Mouse (Mus musculus): ENCODE measurements around the gene Ube2e1. TPM values are rescaled to one million over a fixed set of nuclear protein-coding genes. Genes with fewer than 3 reads are reported as not detected.
A peak's percentile ranks its signal among the peaks of the same experiment; 100 is the strongest.
"Not testable (repeated sequence)": the region's sequence is repeated elsewhere in the genome, so short reads cannot be mapped to it uniquely, and the experiment has no call there.

Ube2e1 gene
- polyA plus RNA-seq, 1 experiment from 2014 or later = 74.6 TPM

GRCm38 (mm10) chr14:18274526-18274925 is 57.1 kb downstream of the Ube2e1 start:
- Histone ChIP-seq H3K27me3 (ENCODE audit: control insufficient read depth, insufficient read depth, low read length) (no peaks in the 10 kb centered on the region), H3K4me3 (ENCODE audit: low read depth, low read length) (no peak overlapping the region), H3K36me3 (ENCODE audit: control insufficient read depth, insufficient read depth, low read length) (peaks cover 4% of the 10 kb centered on the region; the same call in 1 of the 2 replicates), H3K27ac (ENCODE audit: low read depth, low read length) (no peak overlapping the region), H3K4me1 (ENCODE audit: control insufficient read depth, insufficient read depth, low read length) (no peaks in the 10 kb centered on the region; the same call in 1 of the 2 replicates), H3K4me2 (no peak overlapping the region), H3K9ac (ENCODE audit: low read length) (no peak overlapping the region), H3K9me3 (ENCODE audit: control insufficient read depth, low read length) (no peaks in the 10 kb centered on the region)
- ATAC-seq (ENCODE audit: low FRiP score) = no peak
- no peak for DNase-seq (ENCODE audit: low spot score, missing footprints)
- WGBS = 62% methylated on average over 1 of the region's 1 CpGs

DNA sequence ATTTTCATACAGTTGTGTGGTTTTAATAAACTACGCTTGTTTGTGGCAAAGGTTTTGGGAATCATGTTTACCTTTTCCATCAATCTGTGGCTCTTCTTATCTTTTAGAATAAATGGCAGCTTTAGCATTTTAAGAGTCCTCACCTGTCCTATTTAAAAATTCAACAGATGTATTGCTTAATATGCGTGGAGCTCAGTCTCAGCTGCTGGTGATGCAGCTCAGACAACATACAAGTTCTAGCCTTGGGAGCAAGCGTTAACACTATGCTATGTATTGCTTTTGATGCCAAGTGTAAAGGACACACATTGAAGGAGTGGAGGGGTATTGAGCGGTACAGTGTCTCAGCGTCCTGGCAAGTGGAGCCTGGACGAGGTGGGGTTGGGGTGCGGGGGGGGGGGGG is 60.0 kb downstream of the Ube2e1 start:
- no peak for DNase-seq (ENCODE audit: low spot score, missing footprints)
- peaks cover 5% of the 10 kb centered on the region; the same call in 1 of the 2 replicates for H3K36me3 ChIP-seq (ENCODE audit: control insufficient read depth, insufficient read depth, low read length)
- no peak for ATAC-seq (ENCODE audit: low FRiP score)
- H3K4me1 ChIP-seq (ENCODE audit: control insufficient read depth, insufficient read depth, low read length) = peaks cover 2% of the 10 kb centered on the region; the same call in 1 of the 2 replicates
- H3K4me3 ChIP-seq (ENCODE audit: low read depth, low read length) = peak overlapping the region; percentile 92
- peak overlapping the region; percentile 67 for H3K4me2 ChIP-seq
- no peaks in the 10 kb centered on the region for H3K9me3 ChIP-seq (ENCODE audit: control insufficient read depth, low read length)
- no peaks in the 10 kb centered on the region for H3K27me3 ChIP-seq (ENCODE audit: control insufficient read depth, insufficient read depth, low read length)
- H3K9ac ChIP-seq (ENCODE audit: low read length) = peak overlapping the region; percentile 71; the same call in 1 of the 2 replicates
- WGBS = 15% methylated on average over 7 of the region's 7 CpGs
- no peak overlapping the region for H3K27ac ChIP-seq (ENCODE audit: low read depth, low read length)

GRCm38 (mm10) chr14:18270529-18271441 is 60.9 kb downstream of the Ube2e1 start, which contains the start of the genes Nkiras1 and Rpl15:
Nkiras1 (plus strand) TSS chr14:18271136.
Rpl15 (minus strand) TSS chr14:18271391.
- Histone ChIP-seq H3K27ac (ENCODE audit: low read depth, low read length) (peak within 1 kb of the TSS; percentile 67), H3K9me3 (ENCODE audit: control insufficient read depth, low read length) (no peaks in the 10 kb centered on the region), H3K4me2 (peak within 1 kb of the TSS; percentile 72), H3K9ac (ENCODE audit: low read length) (peak within 1 kb of the TSS; percentile 99), H3K27me3 (ENCODE audit: control insufficient read depth, insufficient read depth, low read length) (no peaks in the 10 kb centered on the region), H3K4me3 (ENCODE audit: low read depth, low read length) (peak within 1 kb of the TSS; percentile 92), H3K36me3 (ENCODE audit: control insufficient read depth, insufficient read depth, low read length) (peaks cover 5% of the 10 kb centered on the region; the same call in 1 of the 2 replicates), H3K4me1 (ENCODE audit: control insufficient read depth, insufficient read depth, low read length) (peaks cover 2% of the 10 kb centered on the region; the same call in 1 of the 2 replicates)
- WGBS = under 1% methylated on average over 75 of the region's 78 CpGs
- DNase-seq (ENCODE audit: low spot score, missing footprints) (peak; percentile 98), ATAC-seq (ENCODE audit: low FRiP score) (peak; percentile 100)

DNA sequence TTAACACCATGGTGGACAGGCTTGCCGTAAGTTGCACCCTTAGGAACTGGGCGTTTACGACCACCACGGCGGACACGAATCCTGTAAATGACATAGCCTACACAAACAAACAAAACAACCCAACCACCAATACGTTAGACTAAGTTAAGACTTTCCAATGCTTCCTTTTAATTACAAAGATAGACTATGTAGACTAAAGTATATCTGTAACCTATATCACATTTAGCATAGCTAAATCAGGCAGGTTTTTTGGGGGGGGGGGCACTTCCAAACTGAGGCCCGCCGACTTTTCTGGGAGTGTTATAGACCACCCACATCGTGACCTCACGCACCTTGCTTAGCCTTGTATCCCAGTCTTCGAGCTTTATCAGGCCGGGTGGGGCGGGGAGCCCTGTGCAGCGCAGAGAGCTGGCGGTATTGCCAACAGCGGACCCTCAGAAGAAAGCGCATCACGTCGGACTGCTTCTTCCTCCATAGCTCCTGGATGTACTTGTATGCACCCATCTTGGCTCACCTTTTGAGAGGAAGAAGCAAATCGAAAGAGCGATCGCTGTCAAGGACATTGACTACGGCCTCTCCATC is 61.6 kb downstream of the Ube2e1 start:
- not testable (repeated sequence) for H3K9me3 ChIP-seq (ENCODE audit: control insufficient read depth, low read length); H3K36me3 ChIP-seq (ENCODE audit: control insufficient read depth, insufficient read depth, low read length); H3K4me1 ChIP-seq (ENCODE audit: control insufficient read depth, insufficient read depth, low read length); ATAC-seq (ENCODE audit: low FRiP score); H3K27me3 ChIP-seq (ENCODE audit: control insufficient read depth, insufficient read depth, low read length)
- DNase-seq (ENCODE audit: low spot score, missing footprints) = peak; percentile 90
- H3K9ac ChIP-seq (ENCODE audit: low read length) = peak overlapping the region; percentile 99
- H3K4me3 ChIP-seq (ENCODE audit: low read depth, low read length) = peak overlapping the region; percentile 92
- H3K27ac ChIP-seq (ENCODE audit: low read depth, low read length) = peak overlapping the region; percentile 67; the same call in 1 of the 2 replicates
- peak overlapping the region; percentile 72 for H3K4me2 ChIP-seq
- WGBS = 1% methylated on average over 18 of the region's 24 CpGs

DNA sequence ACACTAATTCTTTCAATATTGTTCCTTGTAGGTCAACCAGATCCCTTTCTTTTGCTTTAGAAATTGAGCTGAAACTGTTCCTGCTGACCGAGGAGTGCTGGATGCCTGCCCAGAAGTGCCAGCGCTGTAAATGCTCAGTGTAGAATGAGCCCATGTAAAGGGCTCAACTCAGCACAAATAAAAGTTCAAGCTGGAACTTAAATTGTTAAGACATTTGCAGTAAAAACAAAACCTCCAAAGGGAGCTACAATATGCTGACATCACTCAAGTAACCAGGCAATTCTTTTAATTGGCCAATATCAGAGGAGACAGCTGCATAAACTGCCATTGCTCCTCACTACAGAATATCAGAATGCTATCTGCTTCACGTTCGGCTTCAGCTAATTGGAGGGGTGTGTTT is 68.2 kb downstream of the Ube2e1 start:
- WGBS = 80% methylated on average over 4 of the region's 4 CpGs
- Histone ChIP-seq H3K4me1 (ENCODE audit: control insufficient read depth, insufficient read depth, low read length) (no peaks in the 10 kb centered on the region), H3K4me3 (ENCODE audit: low read depth, low read length) (no peak overlapping the region), H3K36me3 (ENCODE audit: control insufficient read depth, insufficient read depth, low read length) (peaks cover 4% of the 10 kb centered on the region; the same call in 1 of the 2 replicates), H3K27me3 (ENCODE audit: control insufficient read depth, insufficient read depth, low read length) (no peaks in the 10 kb centered on the region), H3K27ac (ENCODE audit: low read depth, low read length) (no peak overlapping the region), H3K4me2 (no peak overlapping the region), H3K9me3 (ENCODE audit: control insufficient read depth, low read length) (no peaks in the 10 kb centered on the region; the same call in 1 of the 2 replicates), H3K9ac (ENCODE audit: low read length) (no peak overlapping the region)
- ATAC-seq (ENCODE audit: low FRiP score) (no peak), DNase-seq (ENCODE audit: low spot score, missing footprints) (no peak)

GRCm38 (mm10) chr14:18261203-18261602 is 70.5 kb downstream of the Ube2e1 start:
- DNase-seq (ENCODE audit: low spot score, missing footprints) = no peak
- Histone ChIP-seq H3K4me1 (ENCODE audit: control insufficient read depth, insufficient read depth, low read length) (no peaks in the 10 kb centered on the region), H3K36me3 (ENCODE audit: control insufficient read depth, insufficient read depth, low read length) (no peaks in the 10 kb centered on the region), H3K27ac (ENCODE audit: low read depth, low read length) (no peak overlapping the region), H3K4me3 (ENCODE audit: low read depth, low read length) (no peak overlapping the region), H3K27me3 (ENCODE audit: control insufficient read depth, insufficient read depth, low read length) (no peaks in the 10 kb centered on the region), H3K9ac (ENCODE audit: low read length) (no peak overlapping the region), H3K4me2 (no peak overlapping the region), H3K9me3 (ENCODE audit: control insufficient read depth, low read length) (no peaks in the 10 kb centered on the region; the same call in 1 of the 2 replicates)
- WGBS = 85% methylated on average over 3 of the region's 3 CpGs
- ATAC-seq (ENCODE audit: low FRiP score) = no peak

GRCm38 (mm10) chr14:18242638-18243130 is 89.0 kb downstream of the Ube2e1 start:
- Histone ChIP-seq H3K4me1 (ENCODE audit: control insufficient read depth, insufficient read depth, low read length) (no peaks in the 10 kb centered on the region), H3K4me2 (no peak overlapping the region), H3K36me3 (ENCODE audit: control insufficient read depth, insufficient read depth, low read length) (no peaks in the 10 kb centered on the region), H3K27me3 (ENCODE audit: control insufficient read depth, insufficient read depth, low read length) (no peaks in the 10 kb centered on the region), H3K27ac (ENCODE audit: low read depth, low read length) (no peak overlapping the region), H3K4me3 (ENCODE audit: low read depth, low read length) (no peak overlapping the region), H3K9me3 (ENCODE audit: control insufficient read depth, low read length) (no peaks in the 10 kb centered on the region), H3K9ac (ENCODE audit: low read length) (no peak overlapping the region)
- WGBS = 90% methylated on average over 21 of the region's 21 CpGs
- DNase-seq (ENCODE audit: low spot score, missing footprints) (no peak), ATAC-seq (ENCODE audit: low FRiP score) (no peak)

DNA sequence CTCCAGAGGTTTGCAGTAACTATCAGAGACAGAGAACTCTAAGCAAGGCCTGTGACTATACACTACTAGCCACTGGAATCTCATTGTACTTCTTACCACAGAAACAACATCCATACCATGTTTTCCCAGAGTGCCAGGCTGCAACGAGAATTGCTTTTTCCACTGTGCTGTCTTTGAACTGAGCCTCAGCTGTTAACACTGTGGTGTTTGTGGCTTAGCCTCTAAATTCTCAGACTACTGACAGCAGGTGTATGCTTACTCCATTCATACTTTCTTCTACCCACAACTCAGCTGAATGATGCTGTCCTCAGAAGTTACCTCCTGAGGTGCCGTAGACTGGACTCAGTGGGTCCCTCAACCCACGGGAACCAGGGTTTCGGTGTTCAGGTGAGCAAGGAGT is 89.9 kb downstream of the Ube2e1 start:
- no peak overlapping the region for H3K27ac ChIP-seq (ENCODE audit: low read depth, low read length)
- no peak overlapping the region for H3K9ac ChIP-seq (ENCODE audit: low read length)
- no peaks in the 10 kb centered on the region for H3K9me3 ChIP-seq (ENCODE audit: control insufficient read depth, low read length)
- no peaks in the 10 kb centered on the region for H3K36me3 ChIP-seq (ENCODE audit: control insufficient read depth, insufficient read depth, low read length)
- WGBS = 90% methylated on average over 4 of the region's 4 CpGs
- no peak for DNase-seq (ENCODE audit: low spot score, missing footprints)
- ATAC-seq (ENCODE audit: low FRiP score) = no peak
- H3K27me3 ChIP-seq (ENCODE audit: control insufficient read depth, insufficient read depth, low read length) = no peaks in the 10 kb centered on the region
- no peaks in the 10 kb centered on the region for H3K4me1 ChIP-seq (ENCODE audit: control insufficient read depth, insufficient read depth, low read length)
- no peak overlapping the region for H3K4me2 ChIP-seq
- no peak overlapping the region for H3K4me3 ChIP-seq (ENCODE audit: low read depth, low read length)

GRCm38 (mm10) chr14:18240132-18240531 is 91.5 kb downstream of the Ube2e1 start:
- DNase-seq (ENCODE audit: low spot score, missing footprints) (no peak), ATAC-seq (ENCODE audit: low FRiP score) (no peak)
- no peaks in the 10 kb centered on the region for H3K9me3 ChIP-seq (ENCODE audit: control insufficient read depth, low read length)
- H3K4me2 ChIP-seq = no peak overlapping the region
- no peaks in the 10 kb centered on the region for H3K4me1 ChIP-seq (ENCODE audit: control insufficient read depth, insufficient read depth, low read length)
- no peak overlapping the region for H3K9ac ChIP-seq (ENCODE audit: low read length)
- no peak overlapping the region for H3K27ac ChIP-seq (ENCODE audit: low read depth, low read length)
- no peaks in the 10 kb centered on the region for H3K36me3 ChIP-seq (ENCODE audit: control insufficient read depth, insufficient read depth, low read length)
- no peak overlapping the region for H3K4me3 ChIP-seq (ENCODE audit: low read depth, low read length)
- WGBS = 74% methylated on average over 7 of the region's 7 CpGs
- no peaks in the 10 kb centered on the region for H3K27me3 ChIP-seq (ENCODE audit: control insufficient read depth, insufficient read depth, low read length)

All from midbrain, embryonic 11.5 days (tissue).